Mouse (Mus musculus) C2C12 (cell line): ENCODE results near the gene Lgi4. TPM values are rescaled to one million over a fixed set of nuclear protein-coding genes. Genes with fewer than 3 reads are reported as not detected.

Experiments used
- H3K27me3 ChIP-seq: one replicate; pipeline ENCODE4 v1.6.1; 2011; ENCODE audit not compliant: control insufficient read depth, insufficient read depth, insufficient read length
- H3K36me3 ChIP-seq: one replicate; pipeline ENCODE4 v1.6.1; 2011; ENCODE audit not compliant: control insufficient read depth, insufficient read depth
- H3K4me3 ChIP-seq: one replicate; pipeline ENCODE4 v1.5.1; 2011; ENCODE audit warnings: mild to moderate bottlenecking, control low read depth; ENCODE audit not compliant: poor library complexity, insufficient read depth, severe bottlenecking
- H3K79me2 ChIP-seq: one replicate; pipeline ENCODE4 v1.6.1; 2011; ENCODE audit not compliant: control insufficient read depth, insufficient read depth
- H3K79me3 ChIP-seq: one replicate; pipeline ENCODE4 v1.6.1; 2011; ENCODE audit warnings: low read depth, control low read depth
- H3ac ChIP-seq: one replicate; pipeline ENCODE3; 2011; ENCODE audit warnings: low read depth; ENCODE audit not compliant: control insufficient read depth, insufficient read length
- CEBPB ChIP-seq: IDR thresholded peaks from one replicate; pipeline ENCODE4 v1.6.1; 2011; ENCODE audit warnings: low read depth, mild to moderate bottlenecking, control low read depth, moderate library complexity
- CTCF ChIP-seq: IDR thresholded peaks from one replicate; pipeline ENCODE4 v1.5.1; 2011; ENCODE audit not compliant: control insufficient read depth, insufficient read depth, insufficient read length
- FOSL1 ChIP-seq: IDR thresholded peaks from one replicate; pipeline ENCODE4 v1.8.0; 2011; ENCODE audit warnings: mild to moderate bottlenecking, low read length; ENCODE audit not compliant: poor library complexity, insufficient read depth, severe bottlenecking
- MAX ChIP-seq: IDR thresholded peaks from one replicate; pipeline ENCODE4 v1.6.1; 2011; ENCODE audit warnings: mild to moderate bottlenecking, control low read depth
- MYOD1 ChIP-seq: IDR thresholded peaks from one replicate; pipeline ENCODE4 v1.6.1; 2011; ENCODE audit warnings: low read depth; ENCODE audit not compliant: control insufficient read depth, insufficient read length
- MYOG ChIP-seq: IDR thresholded peaks from one replicate; pipeline ENCODE4 v1.6.1; 2011; ENCODE audit not compliant: control insufficient read depth, insufficient read length; ENCODE audit errors: extremely low read depth
- USF1 ChIP-seq: IDR thresholded peaks from one replicate; pipeline ENCODE4 v1.6.1; 2011; ENCODE audit warnings: low read depth, mild to moderate bottlenecking, control low read depth, moderate library complexity
- polyA plus RNA-seq: library from polyadenylated mRNA; unstranded; fragments of >200 nt; fragmentation: generic; extraction: Trizol; gene quantifications from one replicate; pipeline ENCODE4 v1.2.1, GENCODE M21; 2012; ENCODE audit warnings: missing spikeins

Gene Lgi4
- polyA plus RNA-seq, 1 experiment = 0.02 TPM

DNA sequence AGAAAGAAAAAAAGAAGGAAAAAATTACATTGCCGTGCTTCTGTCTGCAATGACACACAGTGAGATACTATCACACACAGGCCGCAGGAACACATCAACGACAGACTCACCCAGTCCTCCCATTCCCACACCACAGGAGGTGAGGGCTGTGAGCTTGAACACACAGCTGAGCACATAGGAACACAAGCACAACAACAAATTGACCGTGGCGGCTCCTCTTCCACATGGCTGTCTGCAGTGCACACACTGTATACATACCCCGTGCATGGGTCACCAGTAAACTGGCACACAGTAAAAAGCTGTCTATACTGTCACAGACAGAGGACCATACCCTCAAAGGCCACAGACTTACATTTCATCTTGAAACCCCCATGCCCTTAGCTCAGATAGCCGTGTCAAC is 2.7 kb upstream of the Lgi4 start:
- TF ChIP-seq MYOG = no peak
- TF ChIP-seq FOSL1 = no peak
- TF ChIP-seq CEBPB = no peak
- no peak for TF ChIP-seq USF1
- TF ChIP-seq CTCF = no peak
- TF ChIP-seq MYOD1 = no peak
- TF ChIP-seq MAX = no peak
- Histone ChIP-seq H3K36me3 (no peaks in the 10 kb centered on the region), H3ac (no peak overlapping the region), H3K27me3 (peaks cover 3% of the 10 kb centered on the region), H3K4me3 (no peak overlapping the region), H3K79me2 (no peaks in the 10 kb centered on the region), H3K79me3 (no peaks in the 10 kb centered on the region)

DNA sequence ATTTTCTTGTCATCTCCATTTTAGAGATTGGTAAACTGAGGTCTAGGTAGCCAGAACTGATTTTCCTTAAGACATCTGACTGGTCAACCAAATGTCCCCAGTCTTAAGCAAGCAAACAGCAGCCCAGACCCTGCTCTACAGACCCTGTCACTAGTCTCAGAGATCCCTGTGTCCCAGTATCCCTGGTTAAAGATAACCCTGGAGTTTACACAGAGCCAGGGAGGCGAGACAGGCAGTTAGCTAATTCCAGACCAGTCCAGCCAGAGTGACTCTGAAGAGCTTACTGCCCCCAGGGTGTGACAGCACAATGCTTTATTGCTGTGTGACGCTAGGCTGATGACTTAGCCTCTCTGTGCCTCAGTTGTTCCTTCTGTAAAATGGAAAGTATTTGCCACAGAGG is 2.1 kb upstream of the Lgi4 start, which contains the start of gene Fxyd1:
Gene Fxyd1, minus strand, starts transcription at position 129 of the 400 bp plus-strand sequence.
- Histone ChIP-seq H3K36me3 (no peaks in the 10 kb centered on the region), H3K79me3 (no peaks in the 10 kb centered on the region), H3K79me2 (no peaks in the 10 kb centered on the region), H3K27me3 (peaks cover 3% of the 10 kb centered on the region), H3ac (no peak within 1 kb of the TSS), H3K4me3 (no peak within 1 kb of the TSS)
- TF ChIP-seq USF1 (no peak), MYOG (no peak), CEBPB (no peak), MAX (no peak), FOSL1 (no peak), MYOD1 (no peak), CTCF (no peak)

DNA sequence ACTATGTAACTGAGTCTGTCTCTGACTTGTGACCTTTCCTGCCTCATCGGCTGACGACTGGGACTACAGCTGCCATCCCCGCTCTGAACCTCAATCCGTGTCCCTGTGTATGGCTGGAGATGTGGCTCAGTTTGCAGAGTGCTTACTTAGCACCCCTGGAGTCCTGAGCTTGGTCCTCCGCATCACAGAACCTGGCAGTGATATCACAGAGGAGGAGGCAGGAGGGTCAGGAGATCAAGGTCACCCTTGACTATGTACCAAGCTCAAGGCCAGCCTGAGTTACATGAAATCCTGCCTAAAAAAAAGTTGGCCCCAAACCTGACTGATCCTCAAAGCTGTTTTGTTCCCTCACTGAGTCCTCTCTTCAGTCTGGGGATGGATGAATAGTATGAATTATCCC is 1.4 kb upstream of the Lgi4 start:
- H3ac ChIP-seq = no peak overlapping the region
- no peak overlapping the region for H3K4me3 ChIP-seq
- H3K27me3 ChIP-seq = peaks cover 3% of the 10 kb centered on the region
- H3K79me2 ChIP-seq = no peaks in the 10 kb centered on the region
- TF ChIP-seq MYOG (no peak), USF1 (no peak), MYOD1 (no peak), CEBPB (no peak), MAX (no peak), FOSL1 (no peak), CTCF (no peak)
- no peaks in the 10 kb centered on the region for H3K36me3 ChIP-seq
- no peaks in the 10 kb centered on the region for H3K79me3 ChIP-seq

DNA sequence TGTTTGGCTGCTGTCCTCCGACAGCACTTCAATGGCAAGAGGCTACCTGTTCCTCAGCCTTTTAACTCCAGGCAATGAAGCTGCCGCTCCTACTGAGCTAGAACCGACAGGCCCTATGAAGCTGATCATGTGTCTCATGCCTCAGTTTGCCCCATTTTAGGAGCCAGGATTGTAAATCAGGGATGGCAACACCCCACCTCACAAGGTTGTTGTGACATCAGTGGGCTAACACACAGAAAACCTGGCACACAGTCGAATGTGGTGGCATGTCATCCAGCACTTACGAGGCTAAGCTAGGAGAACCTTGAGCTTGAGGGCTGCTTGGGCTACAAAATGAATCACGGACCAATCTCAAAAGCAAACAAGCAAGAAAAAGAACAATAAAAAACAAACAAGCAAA is 931 bp upstream of the Lgi4 start:
- TF ChIP-seq FOSL1 (no peak), CEBPB (no peak), MYOG (no peak), MAX (no peak), USF1 (no peak), MYOD1 (no peak), CTCF (no peak)
- H3K36me3 ChIP-seq = no peaks in the 10 kb centered on the region
- H3K79me3 ChIP-seq = no peaks in the 10 kb centered on the region
- H3K4me3 ChIP-seq = no peak overlapping the region
- H3K27me3 ChIP-seq = peaks cover 3% of the 10 kb centered on the region
- H3ac ChIP-seq = no peak overlapping the region
- no peaks in the 10 kb centered on the region for H3K79me2 ChIP-seq

DNA sequence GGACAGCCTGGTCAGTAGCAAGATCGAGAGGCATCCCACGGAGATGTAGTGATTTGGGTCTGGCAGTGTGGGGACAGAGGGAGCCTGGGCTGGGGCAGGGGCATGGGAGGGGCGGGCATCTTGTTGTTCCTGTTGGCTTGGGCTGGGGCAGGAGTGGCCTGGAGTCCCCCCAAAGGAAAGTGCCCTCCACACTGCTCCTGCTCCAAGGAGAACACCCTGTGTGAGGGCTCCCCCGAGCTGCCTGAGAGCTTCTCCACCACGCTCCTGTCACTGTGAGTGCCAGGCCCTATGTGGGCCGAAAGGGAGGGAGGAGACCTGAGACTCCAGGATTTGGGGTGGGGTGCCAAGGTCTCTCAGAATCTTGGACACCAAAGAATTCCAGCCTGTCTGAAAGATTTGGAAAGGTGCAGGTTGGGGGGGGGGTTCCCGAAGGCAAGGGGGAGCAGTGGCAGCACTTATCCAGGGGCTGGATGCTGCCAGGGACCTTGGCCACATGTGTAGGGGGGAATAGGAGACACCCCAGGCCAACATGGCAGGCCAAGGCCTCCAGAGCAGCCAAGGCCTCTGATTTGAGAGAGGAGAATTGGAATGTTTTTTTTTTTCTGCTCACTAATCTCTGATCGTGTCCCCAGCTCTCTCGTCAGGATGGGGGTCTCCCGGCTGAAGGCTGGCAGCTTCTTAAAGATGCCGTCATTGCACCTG is 928 bp downstream of the Lgi4 start:
- no peak overlapping the region for H3K4me3 ChIP-seq

DNA sequence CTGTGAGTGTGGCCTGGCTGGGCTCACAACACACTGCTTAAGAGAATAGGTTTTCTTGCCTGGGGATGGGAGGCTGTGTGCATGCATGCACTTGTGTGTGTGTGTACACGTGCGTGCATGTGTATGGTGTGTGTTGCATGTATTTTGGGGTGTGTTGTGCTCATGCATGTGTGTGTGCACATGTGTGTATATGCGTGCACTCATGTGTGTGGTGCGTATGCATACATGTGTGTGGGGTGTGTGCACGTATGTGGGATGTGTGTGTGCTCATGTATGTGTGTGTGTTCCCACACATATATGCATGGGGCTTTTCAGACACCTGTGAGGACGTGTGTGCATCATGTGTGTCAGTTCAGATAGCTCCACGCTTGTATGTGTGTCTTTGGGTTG is 1.5 kb downstream of the Lgi4 start:
- H3K36me3 ChIP-seq = no peaks in the 10 kb centered on the region
- H3K27me3 ChIP-seq = peaks cover 3% of the 10 kb centered on the region
- H3ac ChIP-seq = no peak overlapping the region
- no peaks in the 10 kb centered on the region for H3K79me2 ChIP-seq
- TF ChIP-seq CEBPB (no peak), MYOG (no peak), MAX (no peak), CTCF (no peak), USF1 (no peak), FOSL1 (no peak), MYOD1 (no peak)
- H3K4me3 ChIP-seq = no peak overlapping the region
- H3K79me3 ChIP-seq = no peaks in the 10 kb centered on the region

More for the DNA sequence above, 928 bp downstream of the Lgi4 start:
- H3K27me3 ChIP-seq = peaks cover 3% of the 10 kb centered on the region
- H3K79me2 ChIP-seq = no peaks in the 10 kb centered on the region
- no peaks in the 10 kb centered on the region for H3K36me3 ChIP-seq
- H3ac ChIP-seq = no peak overlapping the region
- H3K79me3 ChIP-seq = no peaks in the 10 kb centered on the region
- TF ChIP-seq CEBPB = no peak
